Mouse (Mus musculus) liver, embryonic 11.5 days (tissue): ENCODE measurements around the gene Sowahb. TPM values are rescaled to one million over a fixed set of nuclear protein-coding genes. Genes with fewer than 3 reads are reported as not detected.

Experiments
- ATAC-seq: fragments of 200-750 bp; cut with Nextera tagmentation; replicated peaks from 2 replicates; pipeline ENCODE4 v1.8.0; 2017; ENCODE audit warnings: moderate number of reproducible peaks, mild to moderate bottlenecking, moderate TSS enrichment, moderate library complexity; ENCODE audit not compliant: low FRiP score
- DNase-seq: peaks from one replicate; pipeline ENCODE4 v3.0.0-alpha.2; 2017; ENCODE audit warnings: low spot score
- H3K27ac ChIP-seq: fragments of 300-500 bp; sonication (generic); 2 replicates; pipeline ENCODE4 v1.5.1; 2014; ENCODE audit warnings: mild to moderate bottlenecking, low read depth, low read length, control low read depth
- H3K27me3 ChIP-seq: fragments of 300-500 bp; sonication (generic); replicated peaks from 2 replicates; pipeline ENCODE4 v1.6.1; 2014; ENCODE audit warnings: low read length, mixed read lengths; ENCODE audit not compliant: control insufficient read depth, insufficient read depth
- H3K36me3 ChIP-seq: fragments of 300-500 bp; sonication (generic); 2 replicates; pipeline ENCODE4 v1.6.1; 2014; ENCODE audit warnings: mild to moderate bottlenecking, low read length, moderate library complexity, mixed read lengths; ENCODE audit not compliant: control insufficient read depth, insufficient read depth
- H3K4me1 ChIP-seq: fragments of 300-500 bp; sonication (generic); replicated peaks from 2 replicates; pipeline ENCODE4 v1.6.1; 2014; ENCODE audit warnings: low read length, mixed read lengths; ENCODE audit not compliant: control insufficient read depth, insufficient read depth
- H3K4me2 ChIP-seq: fragments of 300-500 bp; sonication (generic); 2 replicates; pipeline ENCODE4 v1.6.1; 2014; ENCODE audit warnings: mild to moderate bottlenecking, control low read depth, moderate library complexity
- H3K4me3 ChIP-seq: fragments of 300-500 bp; sonication (generic); 2 replicates; pipeline ENCODE4 v1.5.1; 2014; ENCODE audit warnings: low read depth, low read length, control low read depth
- H3K9ac ChIP-seq: fragments of 300-500 bp; sonication (generic); 2 replicates; pipeline ENCODE4 v1.6.1; 2014; ENCODE audit warnings: low read depth, low read length, control low read depth
- H3K9me3 ChIP-seq: fragments of 300-500 bp; sonication (generic); 2 replicates; pipeline ENCODE4 v1.6.1; 2016; ENCODE audit warnings: low read length, inconsistent platforms, mixed read lengths; ENCODE audit not compliant: control insufficient read depth
- WGBS: fragments of 180-500 bp; shearing (Covaris S2); extraction: QIAGEN DNeasy Blood & Tissue Kit; methylation state at CpG from one replicate; pipeline ENCODE4 v1.1.7; 2014; 5-methylcytosine and 5-hydroxymethylcytosine counted together
- polyA plus RNA-seq: library from polyadenylated mRNA; unstranded; fragments of >200 nt; fragmentation: Nextera tagmentation; extraction: Ambion mirVana; gene quantifications from 2 replicates; pipeline ENCODE4 v1.2.1, GENCODE M21; 2014

The Sowahb gene
- polyA plus RNA-seq, 1 experiment from 2014 or later, result 0.51 TPM

DNA sequence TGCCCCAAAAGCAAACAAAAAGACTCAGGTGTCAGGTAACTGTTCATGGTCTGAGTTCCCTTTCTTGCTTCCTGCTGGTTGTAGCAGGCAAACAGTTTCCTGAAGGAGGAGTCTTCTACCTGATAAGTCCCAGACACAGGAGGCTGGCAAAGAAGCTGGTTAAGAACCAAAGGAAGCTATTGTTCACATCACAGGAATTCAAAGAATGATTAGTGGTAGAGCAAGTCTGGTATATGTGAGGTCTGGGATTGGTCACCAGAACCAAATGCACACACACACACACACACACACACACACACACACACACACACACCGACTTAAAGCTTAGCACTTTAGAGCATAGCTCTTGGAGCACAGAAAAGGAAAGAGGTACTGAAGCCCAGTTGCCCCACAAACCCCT, 9.5 kb downstream of the Sowahb start:
- whole genome bisulfite sequencing, result 64% methylated on average over 1 of the region's 1 CpGs
- ATAC-seq, result no peak
- no peak for DNase-seq

DNA sequence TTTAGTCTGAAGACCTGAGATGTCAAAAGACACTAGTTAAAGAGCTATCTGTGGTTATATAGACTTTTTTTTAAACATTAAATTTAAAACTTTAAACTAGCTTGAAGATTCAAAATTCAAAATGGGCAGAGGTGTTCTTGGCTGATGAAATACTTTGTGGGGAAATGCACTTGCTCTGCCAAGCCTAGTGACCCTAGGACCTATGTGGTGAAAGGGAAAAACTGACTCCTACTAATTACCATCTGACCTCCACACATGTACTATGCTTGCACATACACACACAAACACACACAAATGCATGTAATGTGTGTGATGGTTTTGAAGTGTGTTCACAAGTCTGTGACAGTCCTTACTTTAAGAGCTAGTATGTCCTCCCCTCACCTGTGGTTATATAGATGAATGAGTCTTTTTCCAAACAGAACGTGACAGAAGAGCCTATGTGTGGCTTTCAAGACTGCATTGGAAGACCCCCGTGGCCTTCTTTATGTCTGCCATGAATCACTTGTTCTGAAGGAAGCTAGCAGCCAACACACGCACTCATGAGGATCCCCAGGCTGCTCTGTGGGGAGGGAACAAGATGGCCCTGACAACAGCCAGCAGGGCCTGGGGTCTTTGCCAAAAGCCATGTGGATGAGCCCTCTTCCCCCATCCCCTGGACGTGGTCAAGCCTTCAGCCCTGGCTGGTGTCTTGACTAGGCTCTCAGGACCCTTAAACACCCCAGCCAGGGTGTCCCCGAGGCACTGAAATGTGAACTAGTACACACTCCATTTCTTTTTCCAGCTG, 11.5 kb downstream of the Sowahb start:
- no peak for ATAC-seq
- H3K9me3 ChIP-seq, result no peaks in the 10 kb centered on the region
- no peak overlapping the region for H3K4me2 ChIP-seq
- DNase-seq, result no peak
- no peaks in the 10 kb centered on the region for H3K27me3 ChIP-seq
- no peak overlapping the region for H3K27ac ChIP-seq
- no peaks in the 10 kb centered on the region for H3K36me3 ChIP-seq
- no peaks in the 10 kb centered on the region for H3K4me1 ChIP-seq
- no peak overlapping the region for H3K9ac ChIP-seq
- 71% methylated on average over 5 of the region's 5 CpGs for WGBS
- H3K4me3 ChIP-seq, result no peak overlapping the region

More for the DNA sequence above, 9.5 kb downstream of the Sowahb start:
- H3K9me3 ChIP-seq, result no peaks in the 10 kb centered on the region
- H3K4me3 ChIP-seq, result no peak overlapping the region
- no peak overlapping the region for H3K9ac ChIP-seq
- H3K27me3 ChIP-seq, result no peaks in the 10 kb centered on the region
- H3K4me2 ChIP-seq, result no peak overlapping the region
- H3K4me1 ChIP-seq, result peaks cover 3% of the 10 kb centered on the region; the same call in 1 of the 2 replicates
- H3K36me3 ChIP-seq, result no peaks in the 10 kb centered on the region
- no peak overlapping the region for H3K27ac ChIP-seq

DNA sequence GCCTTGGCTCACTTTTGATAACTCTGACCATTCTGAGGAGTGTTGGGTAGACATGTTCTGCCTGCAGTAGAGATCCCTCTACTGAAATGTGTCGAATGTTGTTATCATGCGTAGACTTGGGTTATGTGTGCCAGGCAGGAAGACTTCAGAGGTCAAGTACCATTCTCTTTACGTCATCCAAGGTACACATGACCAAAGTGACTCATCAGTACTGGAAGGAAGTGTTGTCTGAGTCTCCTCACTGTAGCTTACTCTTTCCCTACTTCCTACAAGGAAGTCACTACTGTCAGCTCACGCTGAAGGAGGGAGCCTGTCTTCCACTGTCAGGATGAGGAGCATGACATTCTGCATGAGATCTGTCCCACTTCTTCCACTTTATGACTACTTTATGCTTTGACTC, 12.2 kb downstream of the Sowahb start:
- DNase-seq, result no peak
- ATAC-seq, result no peak
- Histone ChIP-seq H3K4me1 (no peaks in the 10 kb centered on the region), H3K27me3 (no peaks in the 10 kb centered on the region), H3K36me3 (no peaks in the 10 kb centered on the region), H3K27ac (no peak overlapping the region), H3K4me3 (no peak overlapping the region), H3K9ac (no peak overlapping the region), H3K9me3 (no peaks in the 10 kb centered on the region), H3K4me2 (no peak overlapping the region)
- 49% methylated on average over 4 of the region's 4 CpGs for WGBS

DNA sequence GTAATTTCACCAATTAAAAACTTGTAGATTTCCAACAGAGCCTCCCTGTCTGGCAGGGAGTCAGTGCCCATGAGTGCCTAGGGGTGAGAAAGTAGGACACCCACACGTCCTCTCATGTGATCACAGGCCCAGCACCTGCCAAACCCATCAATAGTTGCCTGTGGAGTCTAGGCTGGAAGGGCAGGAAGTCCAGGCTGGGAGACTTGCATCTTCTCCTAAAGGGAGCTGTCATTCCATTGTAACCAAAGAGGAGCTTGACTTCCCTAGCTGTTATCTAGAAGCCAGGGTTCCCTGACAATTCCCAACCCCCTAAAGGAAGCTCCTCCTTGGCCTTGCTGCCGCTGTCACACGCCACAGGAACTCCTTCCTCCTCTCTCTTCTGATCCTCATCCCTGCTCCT, 14.0 kb downstream of the Sowahb start:
- Histone ChIP-seq H3K4me1 (no peaks in the 10 kb centered on the region), H3K27ac (no peak overlapping the region), H3K27me3 (no peaks in the 10 kb centered on the region), H3K4me3 (no peak overlapping the region), H3K9me3 (no peaks in the 10 kb centered on the region), H3K4me2 (no peak overlapping the region), H3K9ac (no peak overlapping the region), H3K36me3 (no peaks in the 10 kb centered on the region)
- ATAC-seq (no peak), DNase-seq (no peak)
- whole genome bisulfite sequencing, result 59% methylated on average over 3 of the region's 3 CpGs

DNA sequence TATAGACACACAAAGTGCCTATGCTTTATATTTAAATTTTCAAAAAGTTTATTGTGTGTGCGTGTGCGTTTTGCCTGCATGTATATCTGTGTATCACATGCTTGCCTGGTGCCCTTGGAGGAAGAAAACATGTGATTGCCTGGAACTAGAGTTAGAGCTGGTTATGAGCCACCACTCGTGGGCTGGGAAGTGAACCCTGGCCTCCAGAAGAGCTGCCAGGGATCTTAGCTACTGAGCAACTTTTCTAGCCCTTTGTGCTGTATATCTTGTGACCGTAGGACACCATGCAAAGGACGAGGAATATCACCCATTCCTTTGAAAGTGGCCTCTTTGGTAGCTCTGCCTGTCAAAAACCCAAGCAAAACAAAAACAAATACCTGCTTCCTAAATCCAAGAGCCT, 14.4 kb downstream of the Sowahb start:
- Histone ChIP-seq H3K4me2 (no peak overlapping the region), H3K9ac (no peak overlapping the region), H3K36me3 (no peaks in the 10 kb centered on the region), H3K27ac (no peak overlapping the region), H3K27me3 (no peaks in the 10 kb centered on the region), H3K4me3 (no peak overlapping the region), H3K9me3 (no peaks in the 10 kb centered on the region), H3K4me1 (no peaks in the 10 kb centered on the region)
- ATAC-seq (no peak), DNase-seq (no peak)
- WGBS, result 69% methylated on average over 5 of the region's 5 CpGs

DNA sequence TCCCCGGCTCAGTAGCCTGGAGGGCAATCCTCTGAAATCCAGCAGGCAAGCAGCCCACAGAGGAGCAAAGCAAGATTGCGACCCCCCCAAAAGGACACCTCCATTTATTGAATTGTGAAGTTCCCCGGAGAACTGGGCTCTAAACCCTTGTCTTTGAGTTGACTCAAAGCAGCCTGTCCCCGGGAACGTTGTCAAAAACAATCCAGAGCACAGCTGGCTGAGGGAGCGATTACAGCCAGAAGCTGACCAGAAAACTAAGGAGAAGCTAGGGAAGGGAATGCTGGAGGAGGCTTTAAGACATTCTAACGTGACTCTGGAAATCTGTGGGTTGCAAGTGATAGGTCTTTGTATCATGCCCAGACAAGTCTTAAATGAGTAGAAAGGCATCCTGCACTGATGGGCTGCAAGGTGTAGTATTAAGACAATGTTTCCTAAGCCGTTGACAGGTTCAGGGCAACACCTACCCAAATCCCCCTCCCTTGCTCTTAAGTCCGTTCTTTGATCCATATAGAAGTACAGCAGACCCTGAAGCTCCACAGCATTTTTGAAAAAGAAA, 17.6 kb downstream of the Sowahb start:
- Histone ChIP-seq H3K36me3 (no peaks in the 10 kb centered on the region), H3K9me3 (no peaks in the 10 kb centered on the region), H3K4me2 (no peak overlapping the region), H3K4me1 (no peaks in the 10 kb centered on the region; the same call in 1 of the 2 replicates), H3K27ac (no peak overlapping the region), H3K4me3 (no peak overlapping the region), H3K9ac (no peak overlapping the region), H3K27me3 (no peaks in the 10 kb centered on the region)
- DNase-seq (no peak), ATAC-seq (no peak)
- 63% methylated on average over 9 of the region's 9 CpGs for WGBS

DNA sequence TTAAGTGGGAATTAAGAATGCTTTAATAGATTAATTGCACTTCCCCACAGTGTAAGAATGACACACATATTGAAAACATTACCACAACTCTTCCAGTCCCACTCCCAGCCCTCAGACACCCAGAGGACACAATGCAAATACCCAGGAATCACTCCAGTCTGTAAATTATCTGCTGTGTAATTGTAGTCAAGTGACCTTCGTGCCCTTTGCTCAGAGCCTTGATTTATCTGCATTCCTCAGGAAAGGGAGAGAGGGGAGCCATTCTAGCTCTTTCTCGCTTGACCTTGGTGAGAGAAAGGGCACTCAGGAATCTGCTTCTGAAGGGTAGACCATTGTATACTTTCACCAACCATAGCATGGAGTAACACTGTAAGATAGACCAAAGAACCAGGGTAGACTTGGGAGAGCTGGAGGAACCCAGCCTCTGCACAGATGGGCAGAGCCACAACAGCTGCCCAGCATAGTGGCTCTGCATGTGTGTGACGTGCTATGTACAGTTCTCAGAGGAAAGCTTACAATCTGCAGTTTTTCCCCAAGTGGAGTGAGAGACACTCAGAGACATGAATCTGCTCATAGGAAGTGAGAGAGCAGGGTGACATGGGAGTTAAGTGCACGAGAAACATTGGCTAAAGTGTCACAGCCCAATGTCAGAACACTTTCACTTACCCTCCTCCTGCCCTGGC, 18.2 kb downstream of the Sowahb start:
- H3K36me3 ChIP-seq, result no peaks in the 10 kb centered on the region
- H3K27me3 ChIP-seq, result no peaks in the 10 kb centered on the region
- no peak for DNase-seq
- WGBS, result 39% methylated on average over 4 of the region's 4 CpGs
- H3K4me3 ChIP-seq, result no peak overlapping the region
- 0 out of 2 replicates have a peak, but pooled peaks have one; percentile 16 for ATAC-seq
- H3K4me1 ChIP-seq, result no peaks in the 10 kb centered on the region; the same call in 1 of the 2 replicates
- H3K27ac ChIP-seq, result no peak overlapping the region
- no peak overlapping the region for H3K9ac ChIP-seq
- no peak overlapping the region for H3K4me2 ChIP-seq
- no peaks in the 10 kb centered on the region for H3K9me3 ChIP-seq

DNA sequence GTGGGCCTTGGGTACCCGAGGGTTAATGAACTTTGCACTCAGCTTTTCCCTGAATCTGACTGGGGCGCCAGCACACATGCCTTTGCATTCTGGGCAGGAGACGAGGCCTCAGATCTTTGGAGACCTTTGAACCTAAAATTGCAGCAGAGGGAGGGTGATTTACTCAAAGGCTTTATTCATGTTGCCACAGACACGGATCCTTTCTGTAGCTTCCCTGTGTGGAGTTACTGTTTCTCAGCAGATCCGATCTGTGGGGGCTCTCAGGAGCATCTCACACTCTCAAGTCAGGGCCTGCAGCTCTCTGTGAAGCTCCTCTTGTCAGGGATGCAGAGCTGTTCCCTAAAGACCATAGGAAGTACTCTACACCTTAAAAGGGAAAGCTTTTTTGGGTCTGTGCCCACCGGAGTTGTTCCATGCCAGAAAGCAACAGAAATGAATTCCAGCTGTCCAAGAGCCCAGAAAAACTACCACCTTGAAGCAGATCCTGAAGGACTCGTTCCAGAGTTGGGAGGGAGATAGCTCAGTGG, 20.0 kb downstream of the Sowahb start:
- no peak for DNase-seq
- H3K36me3 ChIP-seq, result no peaks in the 10 kb centered on the region
- no peaks in the 10 kb centered on the region for H3K9me3 ChIP-seq
- 35% methylated on average over 7 of the region's 7 CpGs for WGBS
- H3K27ac ChIP-seq, result no peak overlapping the region
- no peak for ATAC-seq
- no peak overlapping the region for H3K4me2 ChIP-seq
- H3K9ac ChIP-seq, result no peak overlapping the region
- no peak overlapping the region for H3K4me3 ChIP-seq
- no peaks in the 10 kb centered on the region for H3K27me3 ChIP-seq
- H3K4me1 ChIP-seq, result no peaks in the 10 kb centered on the region; the same call in 1 of the 2 replicates
